Mouse (Mus musculus): ENCODE measurements around the gene Asic1.

Asic1 gene

DNA sequence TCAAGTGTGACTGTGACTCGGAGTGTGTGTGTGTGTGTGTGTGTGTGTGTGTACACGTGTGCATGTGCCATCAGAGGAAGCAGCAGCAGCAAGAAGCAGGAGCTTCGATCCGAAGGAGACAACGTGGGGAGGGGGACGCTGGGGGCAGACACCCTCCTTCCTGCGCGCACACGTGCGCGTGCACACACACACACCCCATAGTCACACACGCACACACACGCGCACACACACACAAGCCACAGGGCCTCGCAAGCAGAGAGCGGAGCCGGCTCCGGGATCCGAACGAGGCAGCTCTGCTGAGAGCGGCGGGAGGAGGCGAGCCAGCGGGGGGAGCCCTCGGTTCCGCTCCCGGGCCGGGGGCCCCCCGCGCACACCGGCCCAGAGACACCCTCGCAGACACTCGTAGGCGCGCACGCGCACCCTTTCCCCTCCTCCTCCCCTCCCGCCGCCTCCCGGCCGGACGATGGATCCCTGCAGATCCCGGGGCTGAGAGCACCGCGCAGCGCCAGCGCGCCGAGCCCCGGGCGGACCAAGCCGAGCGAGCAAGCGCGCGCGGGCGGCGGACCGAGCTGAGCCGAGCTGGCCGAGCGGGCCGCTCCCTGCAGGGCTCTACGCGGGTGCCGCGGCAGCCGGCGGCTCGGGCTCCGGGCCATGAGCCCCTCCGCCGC, at the start of gene Asic1:
TSS of gene Asic1 (plus strand) at position 215 of the 668 bp plus-strand sequence.
- DNase-seq: peak; percentile 54 to 78

- no peak for DNase-seq
Measured at GRCm38 (mm10) chr15:99622063-99622462, 48.1 kb upstream of the Asic1 start.

GRCm38 (mm10) chr15:99631618-99632017, 38.5 kb upstream of the Asic1 start:
- no peak for DNase-seq

DNA sequence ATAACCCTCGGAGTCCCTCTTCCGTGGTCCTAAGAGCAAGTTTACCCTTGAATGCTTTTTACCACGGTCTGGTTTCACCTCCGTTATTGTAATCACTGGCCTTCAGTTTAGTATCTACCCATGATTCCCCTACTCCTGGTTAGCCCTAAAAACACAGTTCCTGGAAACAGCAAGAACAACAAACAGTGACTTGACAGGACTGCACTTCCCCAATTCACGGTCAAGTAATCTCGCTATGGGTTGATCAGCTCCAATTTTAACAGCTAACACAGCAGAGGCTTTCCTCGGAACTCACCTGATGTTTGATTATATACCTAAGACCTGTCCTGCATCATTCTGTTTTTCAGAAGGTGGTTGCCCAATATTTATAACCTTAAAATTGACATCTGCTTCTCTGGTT, 35.5 kb upstream of the Asic1 start:
- DNase-seq: no peak

GRCm38 (mm10) chr15:99637405-99638123, 32.6 kb upstream of the Asic1 start:
- no peak for DNase-seq

- no peak for DNase-seq
Measured at GRCm38 (mm10) chr15:99638124-99638485, 32.1 kb upstream of the Asic1 start.

DNA sequence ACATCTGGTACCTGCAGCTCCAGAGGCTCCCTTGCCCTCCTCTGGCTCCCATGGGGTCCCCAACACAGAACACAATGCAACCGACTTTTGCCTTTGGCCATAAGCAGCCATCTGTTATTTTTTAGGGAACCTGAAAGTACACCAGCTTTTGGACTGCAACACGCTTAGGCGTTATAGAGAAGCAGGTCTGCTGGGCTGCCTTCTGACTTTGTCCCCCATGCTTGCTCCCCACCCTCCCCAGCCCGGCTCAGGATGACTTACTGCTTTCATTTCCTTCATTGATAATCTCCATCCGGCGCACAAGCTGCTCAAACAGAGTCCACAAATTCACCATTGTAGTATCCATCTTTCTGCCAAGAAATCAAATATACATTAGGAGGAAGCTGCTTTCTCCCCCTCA, 27.5 kb upstream of the Asic1 start:
- DNase-seq: no peak

GRCm38 (mm10) chr15:99643832-99644231, 26.3 kb upstream of the Asic1 start:
- DNase-seq: no peak

DNA sequence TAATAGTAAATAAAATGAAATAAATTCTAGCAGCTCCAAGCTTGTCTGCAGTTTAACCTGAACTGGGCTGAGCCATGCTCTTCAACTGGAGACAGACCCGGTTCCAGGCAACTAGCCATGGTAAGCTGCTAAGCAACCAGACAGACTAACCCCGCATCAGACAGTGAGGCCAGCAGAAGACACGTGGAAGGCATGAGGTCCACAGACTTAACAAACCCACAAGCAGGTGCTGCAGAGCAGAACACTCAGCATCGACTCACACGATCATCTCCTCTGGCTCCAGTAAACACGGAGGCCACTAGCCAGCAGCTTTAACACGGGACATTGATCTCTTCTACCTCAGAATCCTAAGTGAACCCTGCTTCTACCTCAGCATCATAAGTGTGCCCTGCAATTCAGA, 25.4 kb upstream of the Asic1 start:
- peak in 1 of 2 experiments; percentile 49 for DNase-seq

DNA sequence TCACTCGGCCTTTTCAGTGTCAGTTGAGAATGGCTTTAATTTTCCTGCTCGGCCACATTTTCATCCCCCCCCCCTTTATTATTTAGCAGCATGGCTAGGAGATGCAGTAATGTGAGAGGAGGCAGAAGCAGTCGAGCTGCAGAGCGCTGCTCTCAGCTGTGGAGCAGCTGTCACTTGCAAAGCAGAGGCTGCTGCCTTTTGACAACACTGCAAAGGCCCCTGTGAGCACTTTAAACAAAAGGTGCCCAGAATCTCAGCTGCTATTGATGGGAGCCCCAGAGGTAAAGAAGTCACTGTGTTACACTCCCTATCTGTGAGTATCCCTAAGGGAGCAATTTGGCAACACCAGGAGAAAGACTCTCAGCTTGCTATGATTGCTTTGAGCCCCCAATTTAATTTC, 21.8 kb upstream of the Asic1 start:
- no peak for DNase-seq

GRCm38 (mm10) chr15:99649067-99649761, 21.0 kb upstream of the Asic1 start:
- no peak for DNase-seq

DNA sequence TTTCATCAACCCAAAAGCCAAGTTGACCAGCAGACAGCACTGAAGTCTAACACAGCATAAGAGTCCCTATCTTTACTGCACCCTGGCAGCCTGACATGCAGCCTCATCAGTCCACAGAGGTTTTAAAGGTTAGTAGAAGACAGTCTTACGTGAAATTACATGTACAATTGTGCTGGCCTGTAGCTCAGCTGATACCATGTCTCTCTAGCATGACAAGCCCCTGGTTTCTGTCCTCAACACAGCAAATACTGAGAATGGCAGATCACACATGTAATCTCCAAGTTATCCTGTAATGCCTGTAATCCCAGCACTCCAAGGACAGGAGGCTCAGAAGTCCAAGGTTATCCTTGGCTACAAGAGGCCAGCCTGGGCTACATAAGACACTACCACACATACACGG, 19.9 kb upstream of the Asic1 start:
- no peak for DNase-seq

- DNase-seq: peak; percentile 98 to 99
Measured at GRCm38 (mm10) chr15:99651163-99651872, 18.9 kb upstream of the Asic1 start, which contains the start of gene Racgap1. Gene Racgap1 (minus strand): TSS chr15:99651656.

GRCm38 (mm10) chr15:99651984-99652872, 17.9 kb upstream of the Asic1 start:
- no peak for DNase-seq

DNA sequence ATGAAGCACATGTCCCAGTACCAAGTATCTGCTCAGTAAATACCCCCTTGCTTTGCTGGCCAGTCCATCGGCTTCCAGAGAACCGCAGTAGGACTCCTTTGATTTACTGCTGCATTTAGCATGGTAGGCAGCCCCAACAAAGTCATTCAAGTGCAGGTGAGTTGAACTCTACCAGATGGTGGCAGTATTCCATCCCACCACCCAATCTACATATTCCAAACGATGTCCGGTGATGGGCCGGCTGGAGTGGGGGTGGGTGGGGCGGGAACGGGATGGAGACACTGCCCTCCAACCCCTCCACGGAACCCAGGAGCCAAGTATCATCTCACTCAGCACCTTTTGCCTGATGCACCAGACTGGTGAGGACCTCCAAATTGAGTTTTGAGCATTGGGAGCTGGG, 16.9 kb upstream of the Asic1 start:
- DNase-seq: no peak

DNA sequence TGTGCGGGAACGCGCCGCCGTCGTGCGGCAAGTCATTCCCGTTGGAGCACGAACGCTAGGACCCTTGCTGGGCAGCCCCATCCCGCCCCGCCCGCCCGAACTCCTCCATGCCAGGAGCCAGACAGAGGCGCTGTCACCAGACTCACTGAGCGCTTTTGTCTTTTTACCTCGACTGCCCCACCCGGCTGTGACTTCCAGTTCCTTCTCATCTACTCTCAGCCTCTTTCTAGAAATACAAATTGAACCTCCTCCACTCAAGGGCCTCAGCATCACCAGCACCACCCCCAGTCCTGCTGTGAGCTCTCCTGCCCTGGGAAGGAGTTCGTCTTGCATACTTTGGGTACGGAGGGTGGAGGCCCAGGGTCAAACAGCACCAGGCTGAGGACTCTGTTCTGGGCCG, 16.3 kb upstream of the Asic1 start:
- no peak for DNase-seq

- DNase-seq: peak in 1 of 2 experiments; percentile 18
Measured at GRCm38 (mm10) chr15:99655956-99656355, 14.2 kb upstream of the Asic1 start.

- peak in 1 of 2 experiments; percentile 17 for DNase-seq
Measured at GRCm38 (mm10) chr15:99658437-99658836, 11.7 kb upstream of the Asic1 start.

GRCm38 (mm10) chr15:99661121-99661830, 8.9 kb upstream of the Asic1 start:
- peak in 1 of 2 experiments; percentile 18 for DNase-seq

DNA sequence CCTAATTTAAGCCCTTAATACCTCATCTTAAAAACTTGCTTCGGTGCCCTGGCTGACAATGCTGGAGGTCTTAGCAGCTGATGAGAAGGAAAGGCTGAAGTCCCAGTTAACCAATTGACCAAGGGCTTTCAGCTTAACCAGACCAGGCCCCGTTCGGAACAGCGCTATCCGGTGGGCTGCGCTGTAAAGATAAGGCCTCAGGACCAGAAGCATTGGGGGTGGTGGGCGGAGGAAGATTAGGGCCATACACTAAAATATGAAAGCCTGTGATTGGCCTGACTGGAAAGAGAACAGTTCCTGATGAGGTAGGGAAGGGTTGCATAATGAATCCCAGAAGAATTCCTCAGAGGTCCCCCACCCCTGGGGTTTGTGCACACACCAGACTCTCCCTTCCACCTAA, 7.8 kb upstream of the Asic1 start:
- no peak for DNase-seq

DNA sequence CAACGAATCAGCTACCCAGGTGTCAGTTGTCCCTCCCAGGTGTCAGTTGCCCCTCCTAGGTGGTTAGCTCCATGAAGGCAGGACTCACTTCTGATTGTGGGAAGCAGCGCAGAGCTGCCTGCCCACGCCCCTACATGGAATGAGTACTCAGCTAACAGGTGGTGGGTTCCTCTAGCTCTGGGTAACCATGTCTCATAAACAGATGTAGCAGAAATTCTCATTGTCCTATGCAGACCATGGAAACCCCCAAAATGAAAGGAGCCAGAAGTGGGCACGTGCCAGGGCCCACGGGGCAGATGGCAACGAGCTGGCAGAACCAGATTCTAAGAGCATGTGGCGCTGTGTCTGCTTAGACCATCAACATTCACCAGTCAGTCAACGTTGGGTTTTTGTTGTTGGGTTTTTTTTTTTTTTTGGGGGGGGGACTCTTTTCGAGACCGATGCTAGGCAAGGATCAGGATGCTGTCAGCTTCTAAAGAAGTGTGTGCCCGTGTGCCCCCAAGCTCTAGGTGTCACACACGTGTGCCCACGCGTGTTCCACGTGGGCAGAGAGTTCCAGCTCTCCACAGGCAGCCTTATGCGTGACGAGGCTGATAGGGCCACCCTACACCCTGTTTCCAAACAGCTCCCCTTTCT, 6.1 kb upstream of the Asic1 start:
- no peak for DNase-seq

All from kidney, postnatal 25 days (tissue).